Mouse (Mus musculus) stomach, embryonic 15.5 days (tissue): Measurements from ENCODE around the gene Fam104a. TPM values are rescaled to one million over a fixed set of nuclear protein-coding genes. Genes with fewer than 3 reads are reported as not detected.

Experiments used
- ATAC-seq: fragments of 200-750 bp; cut with Nextera tagmentation; 2 replicates; pipeline ENCODE4 v1.8.0; 2017; ENCODE audit warnings: low read depth, moderate number of reproducible peaks, moderate TSS enrichment; ENCODE audit not compliant: insufficient read depth, low FRiP score
- H3K27ac ChIP-seq: fragments of 300-500 bp; sonication (generic); 2 replicates; pipeline ENCODE4 v1.5.1; 2015; ENCODE audit warnings: mild to moderate bottlenecking, inconsistent platforms
- H3K27me3 ChIP-seq: fragments of 300-500 bp; sonication (generic); replicated peaks from 2 replicates; pipeline ENCODE4 v1.6.1; 2015; ENCODE audit warnings: inconsistent platforms
- H3K36me3 ChIP-seq: fragments of 300-500 bp; sonication (generic); 2 replicates; pipeline ENCODE4 v1.6.1; 2015; ENCODE audit warnings: inconsistent platforms
- H3K4me1 ChIP-seq: fragments of 300-500 bp; sonication (generic); 2 replicates; pipeline ENCODE4 v1.6.1; 2015; ENCODE audit warnings: inconsistent platforms
- H3K4me2 ChIP-seq: fragments of 300-500 bp; sonication (generic); 2 replicates; pipeline ENCODE4 v1.6.1; 2015; ENCODE audit warnings: mild to moderate bottlenecking, inconsistent platforms
- H3K4me3 ChIP-seq: fragments of 300-500 bp; sonication (generic); replicated peaks from 2 replicates; pipeline ENCODE4 v1.5.1; 2015; ENCODE audit warnings: inconsistent platforms
- H3K9ac ChIP-seq: fragments of 300-500 bp; sonication (generic); 2 replicates; pipeline ENCODE4 v1.6.1; 2015; ENCODE audit warnings: inconsistent platforms
- H3K9me3 ChIP-seq: fragments of 300-500 bp; sonication (generic); 2 replicates; pipeline ENCODE4 v1.6.1; 2016; ENCODE audit warnings: inconsistent platforms
- WGBS: fragments of 180-500 bp; shearing (Covaris S2); methylation state at CpG from one replicate; pipeline ENCODE4 v1.1.7; 2015; 5-methylcytosine and 5-hydroxymethylcytosine counted together
- polyA plus RNA-seq: library from polyadenylated mRNA; unstranded; fragments of >200 nt; fragmentation: Nextera tagmentation; extraction: Ambion mirVana; gene quantifications from 2 replicates; pipeline ENCODE4 v1.2.1, GENCODE M21; 2015

Gene Fam104a
- polyA plus RNA-seq, 1 experiment from 2014 or later = 49.8 TPM

DNA sequence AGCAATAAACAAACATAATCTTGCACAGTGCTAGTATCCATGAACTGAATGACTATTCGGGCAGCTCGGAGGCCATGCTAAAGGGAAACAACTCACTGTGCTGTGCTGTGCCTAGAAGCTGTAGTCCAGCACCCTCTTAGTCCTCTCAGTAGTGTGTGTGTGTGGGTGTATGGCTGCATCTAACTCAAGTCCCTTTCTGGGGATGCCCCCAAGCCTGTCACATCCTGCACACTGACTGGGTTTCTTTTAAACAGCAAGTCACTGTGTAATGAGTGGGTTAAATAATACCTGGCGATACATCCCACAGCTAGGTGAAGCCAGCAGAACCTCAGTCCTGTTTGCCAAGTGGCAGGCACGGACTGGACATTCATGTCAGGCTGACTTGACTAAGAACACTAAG lies 25.2 kb downstream of the Fam104a start:
- H3K36me3 ChIP-seq = peaks cover 74% of the 10 kb centered on the region

GRCm38 (mm10) chr11:113658319-113658718 lies 25.6 kb downstream of the Fam104a start:
- H3K9ac ChIP-seq = no peak overlapping the region
- H3K36me3 ChIP-seq = peaks cover 73% of the 10 kb centered on the region
- H3K4me1 ChIP-seq = no peaks in the 10 kb centered on the region
- H3K27me3 ChIP-seq = no peaks in the 10 kb centered on the region
- no peak overlapping the region for H3K27ac ChIP-seq
- WGBS = 86% methylated on average over 8 of the region's 8 CpGs
- no peak overlapping the region for H3K4me3 ChIP-seq
- no peak overlapping the region for H3K4me2 ChIP-seq
- no peak for ATAC-seq
- no peaks in the 10 kb centered on the region for H3K9me3 ChIP-seq

More for the DNA sequence above, 25.2 kb downstream of the Fam104a start:
- Histone ChIP-seq H3K27me3 (no peaks in the 10 kb centered on the region), H3K4me1 (no peaks in the 10 kb centered on the region), H3K4me2 (no peak overlapping the region), H3K27ac (no peak overlapping the region), H3K9ac (no peak overlapping the region), H3K4me3 (no peak overlapping the region), H3K9me3 (no peaks in the 10 kb centered on the region)
- WGBS = 79% methylated on average over 4 of the region's 4 CpGs
- no peak for ATAC-seq

- peaks cover 79% of the 10 kb centered on the region for H3K36me3 ChIP-seq
- no peak for ATAC-seq
Measured at GRCm38 (mm10) chr11:113657221-113657620, 26.7 kb downstream of the Fam104a start.

DNA sequence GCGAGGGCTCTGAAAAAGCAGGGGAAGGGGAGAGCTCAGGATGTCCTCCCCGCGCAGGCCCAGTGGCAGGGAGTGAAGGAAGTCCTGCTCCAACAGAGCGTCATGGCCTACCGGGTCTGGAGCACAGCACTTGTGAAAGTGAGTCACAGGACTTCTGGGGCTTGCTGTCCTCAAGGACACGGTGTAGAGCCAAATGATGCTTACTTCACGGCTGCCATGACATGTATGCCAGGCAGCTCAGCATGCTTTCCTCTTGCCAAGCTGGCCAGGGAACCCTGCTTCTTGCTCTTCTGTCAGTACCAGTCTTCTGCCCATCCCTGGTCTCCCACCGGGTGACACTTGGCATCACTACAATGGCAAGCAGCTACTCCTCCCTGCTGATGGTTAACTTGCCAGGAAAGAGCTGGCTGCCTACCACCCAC lies 27.4 kb downstream of the Fam104a start:
- ATAC-seq = no peak
- peaks cover 4% of the 10 kb centered on the region; the same call in 1 of the 2 replicates for H3K4me1 ChIP-seq
- H3K9ac ChIP-seq = no peak overlapping the region
- no peak overlapping the region for H3K4me3 ChIP-seq
- WGBS = 88% methylated on average over 8 of the region's 8 CpGs
- H3K9me3 ChIP-seq = no peaks in the 10 kb centered on the region
- no peak overlapping the region for H3K27ac ChIP-seq
- H3K36me3 ChIP-seq = peaks cover 72% of the 10 kb centered on the region
- no peaks in the 10 kb centered on the region for H3K27me3 ChIP-seq
- H3K4me2 ChIP-seq = no peak overlapping the region

More at GRCm38 (mm10) chr11:113657221-113657620, 26.7 kb downstream of the Fam104a start:
- no peak overlapping the region for H3K4me3 ChIP-seq
- H3K9me3 ChIP-seq = no peaks in the 10 kb centered on the region
- WGBS = 46% methylated on average over 4 of the region's 4 CpGs
- H3K9ac ChIP-seq = no peak overlapping the region
- H3K4me2 ChIP-seq = no peak overlapping the region
- H3K4me1 ChIP-seq = no peaks in the 10 kb centered on the region
- H3K27ac ChIP-seq = no peak overlapping the region
- H3K27me3 ChIP-seq = no peaks in the 10 kb centered on the region

GRCm38 (mm10) chr11:113654561-113655270 lies 29.2 kb downstream of the Fam104a start:
- Histone ChIP-seq H3K9me3 (no peaks in the 10 kb centered on the region), H3K9ac (no peak overlapping the region), H3K4me3 (no peak overlapping the region), H3K4me1 (peaks cover 14% of the 10 kb centered on the region), H3K4me2 (no peak overlapping the region), H3K36me3 (peaks cover 62% of the 10 kb centered on the region), H3K27me3 (no peaks in the 10 kb centered on the region), H3K27ac (no peak overlapping the region)
- no peak for ATAC-seq
- 83% methylated on average over 18 of the region's 18 CpGs for WGBS

- Histone ChIP-seq H3K36me3 (peaks cover 62% of the 10 kb centered on the region), H3K4me3 (no peak overlapping the region)
- WGBS = 93% methylated on average over 15 of the region's 15 CpGs
Measured at GRCm38 (mm10) chr11:113654105-113654504, 29.9 kb downstream of the Fam104a start.

DNA sequence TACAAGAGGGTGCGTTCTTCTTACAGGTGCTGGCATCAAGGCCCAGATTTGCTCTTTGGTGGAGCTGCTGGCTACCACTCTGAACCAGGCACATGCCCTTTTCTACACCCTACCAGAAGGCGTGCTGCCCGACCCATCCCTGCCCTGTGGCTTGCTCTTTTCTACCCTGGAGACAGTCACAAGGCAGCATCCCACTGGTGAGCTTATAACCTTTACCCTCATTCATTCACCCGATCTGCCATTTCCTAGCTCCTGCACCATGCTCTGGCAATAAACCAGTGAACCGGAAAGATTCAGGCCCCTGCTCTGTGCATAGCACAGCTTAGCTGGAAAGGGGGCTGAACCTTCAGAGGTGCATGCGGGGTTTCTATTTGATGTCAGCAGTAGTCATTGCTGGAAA lies 31.4 kb downstream of the Fam104a start:
- H3K4me2 ChIP-seq = no peak overlapping the region
- no peaks in the 10 kb centered on the region for H3K27me3 ChIP-seq
- no peak overlapping the region for H3K27ac ChIP-seq
- H3K4me3 ChIP-seq = no peak overlapping the region
- ATAC-seq = no peak
- no peaks in the 10 kb centered on the region for H3K9me3 ChIP-seq
- peaks cover 48% of the 10 kb centered on the region for H3K36me3 ChIP-seq
- 89% methylated on average over 6 of the region's 6 CpGs for WGBS
- H3K4me1 ChIP-seq = peaks cover 17% of the 10 kb centered on the region
- H3K9ac ChIP-seq = no peak overlapping the region

More at GRCm38 (mm10) chr11:113654105-113654504, 29.9 kb downstream of the Fam104a start:
- Histone ChIP-seq H3K9ac (no peak overlapping the region), H3K4me1 (peaks cover 14% of the 10 kb centered on the region), H3K27ac (no peak overlapping the region), H3K9me3 (no peaks in the 10 kb centered on the region), H3K4me2 (no peak overlapping the region), H3K27me3 (no peaks in the 10 kb centered on the region)
- no peak for ATAC-seq

- H3K4me1 ChIP-seq = peaks cover 17% of the 10 kb centered on the region
- H3K27ac ChIP-seq = peak overlapping the region; percentile 59
- peaks cover 43% of the 10 kb centered on the region for H3K36me3 ChIP-seq
- no peak for ATAC-seq
- no peak overlapping the region for H3K9ac ChIP-seq
- 49% methylated on average over 8 of the region's 8 CpGs for WGBS
- H3K4me2 ChIP-seq = peak overlapping the region; percentile 17; the same call in 1 of the 2 replicates
- H3K27me3 ChIP-seq = no peaks in the 10 kb centered on the region
- no peaks in the 10 kb centered on the region for H3K9me3 ChIP-seq
- H3K4me3 ChIP-seq = no peak overlapping the region
Measured at GRCm38 (mm10) chr11:113651907-113652273, 32.1 kb downstream of the Fam104a start.

- peaks cover 17% of the 10 kb centered on the region for H3K4me1 ChIP-seq
- no peak overlapping the region for H3K4me3 ChIP-seq
- 60% methylated on average over 22 of the region's 22 CpGs for WGBS
- peak overlapping the region; percentile 59 for H3K27ac ChIP-seq
- H3K9ac ChIP-seq = no peak overlapping the region
- no peaks in the 10 kb centered on the region for H3K27me3 ChIP-seq
- no peak for ATAC-seq
- peaks cover 38% of the 10 kb centered on the region for H3K36me3 ChIP-seq
- no peaks in the 10 kb centered on the region for H3K9me3 ChIP-seq
- H3K4me2 ChIP-seq = peak overlapping the region; percentile 17; the same call in 1 of the 2 replicates
Measured at GRCm38 (mm10) chr11:113651206-113651906, 32.6 kb downstream of the Fam104a start.

GRCm38 (mm10) chr11:113649353-113650210 lies 34.4 kb downstream of the Fam104a start, which contains the start of gene Slc39a11:
TSS of gene Slc39a11 (minus strand) at chr11:113650079.
- Histone ChIP-seq H3K4me3 (peak within 1 kb of the TSS; percentile 97), H3K27me3 (no peaks in the 10 kb centered on the region), H3K9ac (peak within 1 kb of the TSS; percentile 90), H3K27ac (peak within 1 kb of the TSS; percentile 87), H3K9me3 (no peaks in the 10 kb centered on the region), H3K4me2 (peak within 1 kb of the TSS; percentile 75), H3K4me1 (peaks cover 17% of the 10 kb centered on the region), H3K36me3 (peaks cover 20% of the 10 kb centered on the region)
- peak; percentile 75 for ATAC-seq
- under 1% methylated on average over 91 of the region's 91 CpGs for WGBS

DNA sequence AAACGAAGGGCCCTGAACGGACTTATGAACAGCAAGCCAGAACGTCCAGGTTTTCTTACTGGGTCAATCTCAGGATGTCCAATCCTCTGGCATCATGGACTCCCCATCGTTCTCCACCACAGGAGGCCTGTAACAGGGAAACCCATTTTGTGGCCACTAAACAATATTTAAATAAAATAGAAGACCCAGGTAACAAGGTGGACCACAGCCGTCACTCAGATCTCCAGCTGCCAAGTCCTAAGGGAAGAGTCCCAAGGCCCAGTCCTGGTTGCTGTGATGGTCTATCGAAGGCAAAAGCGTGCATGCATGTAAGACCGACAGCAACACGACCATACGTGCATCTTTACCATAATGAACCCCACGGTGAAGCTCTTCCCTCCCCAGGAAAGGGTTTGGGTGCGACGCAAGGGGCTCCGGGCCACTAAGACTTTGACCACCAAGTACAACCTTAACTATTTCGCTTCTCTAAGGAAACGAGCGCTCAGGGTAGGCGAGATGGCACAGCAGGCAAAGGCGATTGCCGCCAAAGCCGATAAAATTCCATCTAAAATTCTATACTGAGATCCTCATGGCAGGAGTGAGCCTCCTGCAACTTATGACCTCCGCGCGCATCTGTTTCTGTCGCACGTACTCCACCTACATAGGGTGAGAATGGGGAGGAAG lies 35.1 kb downstream of the Fam104a start, which contains the start of gene Cog1:
TSS of gene Cog1 (plus strand) at position 480 of the 663 bp plus-strand sequence.
- Histone ChIP-seq H3K4me2 (peak within 1 kb of the TSS; percentile 75), H3K9me3 (no peaks in the 10 kb centered on the region), H3K9ac (peak within 1 kb of the TSS; percentile 90), H3K4me3 (peak within 1 kb of the TSS; percentile 97), H3K36me3 (peaks cover 13% of the 10 kb centered on the region), H3K27ac (peak within 1 kb of the TSS; percentile 87), H3K27me3 (no peaks in the 10 kb centered on the region), H3K4me1 (peaks cover 17% of the 10 kb centered on the region)
- ATAC-seq = no peak
- WGBS = 42% methylated on average over 26 of the region's 26 CpGs
